Mouse (Mus musculus): ENCODE data around the gene Gm5741. TPM values are rescaled to one million over a fixed set of nuclear protein-coding genes. Genes with fewer than 3 reads are reported as not detected.
"Not testable (repeated sequence)": the region's sequence is repeated elsewhere in the genome, so short reads cannot be mapped to it uniquely, and the experiment has no call there.

Gm5741 gene
- polyA plus RNA-seq, 1 experiment from 2014 or later, result 1.5 TPM

- peaks cover 36% of the 10 kb centered on the region for H3K36me3 ChIP-seq
- H3K4me1 ChIP-seq (replicated peaks), result peaks cover 38% of the 10 kb centered on the region
- 0 out of 2 replicates have a peak overlapping the region, but pooled peaks have one; percentile 5 for H3K4me2 ChIP-seq
- 90% methylated on average over 8 of the region's 8 CpGs for WGBS
- no peaks in the 10 kb centered on the region for H3K27me3 ChIP-seq
- no peaks in the 10 kb centered on the region for H3K9me3 ChIP-seq
- no peak overlapping the region; the same call in 1 of the 2 replicates for H3K9ac ChIP-seq
- no peak for ATAC-seq (ENCODE audit: low read depth)
- H3K4me3 ChIP-seq, result no peak overlapping the region
- H3K27ac ChIP-seq (replicated peaks), result no peak overlapping the region
Measured at GRCm38 (mm10) chr8:85084633-85085032, 16.9 kb upstream of the Gm5741 start.

- H3K9ac ChIP-seq, result peak within 1 kb of the TSS; percentile 83
- peak; percentile 75 for ATAC-seq (ENCODE audit: low read depth)
- peak within 1 kb of the TSS; percentile 63 for H3K4me3 ChIP-seq
- no peaks in the 10 kb centered on the region for H3K27me3 ChIP-seq
- no peaks in the 10 kb centered on the region for H3K9me3 ChIP-seq
- peaks cover 47% of the 10 kb centered on the region for H3K4me1 ChIP-seq (replicated peaks)
- H3K36me3 ChIP-seq, result peaks cover 33% of the 10 kb centered on the region
- H3K27ac ChIP-seq (replicated peaks), result no peak within 1 kb of the TSS
- peak within 1 kb of the TSS; percentile 89 for H3K4me2 ChIP-seq
- under 1% methylated on average over 30 of the region's 30 CpGs for WGBS
Measured at GRCm38 (mm10) chr8:85083108-85083813, 15.5 kb upstream of the Gm5741 start, which contains the start of gene Man2b1. Gene Man2b1 (plus strand): TSS chr8:85083270.

GRCm38 (mm10) chr8:85082169-85082568 is 14.4 kb upstream of the Gm5741 start:
- Histone ChIP-seq H3K36me3 (peaks cover 30% of the 10 kb centered on the region), H3K4me1 (replicated peaks) (peaks cover 47% of the 10 kb centered on the region)
- H3K27ac ChIP-seq (replicated peaks); H3K4me3 ChIP-seq; H3K9ac ChIP-seq; H3K9me3 ChIP-seq; ATAC-seq (ENCODE audit: low read depth); H3K27me3 ChIP-seq; H3K4me2 ChIP-seq: not testable (repeated sequence)
- 92% methylated on average over 4 of the region's 4 CpGs for WGBS

GRCm38 (mm10) chr8:85081216-85081555 is 13.4 kb upstream of the Gm5741 start, which contains the start of gene Wdr83:
Gene Wdr83 (minus strand): TSS chr8:85081306.
- Histone ChIP-seq H3K9ac (peak within 1 kb of the TSS; percentile 93), H3K36me3 (peaks cover 30% of the 10 kb centered on the region), H3K27me3 (no peaks in the 10 kb centered on the region), H3K4me3 (peak within 1 kb of the TSS; percentile 92), H3K4me1 (replicated peaks) (peaks cover 47% of the 10 kb centered on the region), H3K27ac (replicated peaks) (peak within 1 kb of the TSS; percentile 54), H3K9me3 (no peaks in the 10 kb centered on the region), H3K4me2 (peak within 1 kb of the TSS; percentile 94)
- WGBS, result 2% methylated on average over 9 of the region's 9 CpGs
- peak; percentile 24 for ATAC-seq (ENCODE audit: low read depth)

DNA sequence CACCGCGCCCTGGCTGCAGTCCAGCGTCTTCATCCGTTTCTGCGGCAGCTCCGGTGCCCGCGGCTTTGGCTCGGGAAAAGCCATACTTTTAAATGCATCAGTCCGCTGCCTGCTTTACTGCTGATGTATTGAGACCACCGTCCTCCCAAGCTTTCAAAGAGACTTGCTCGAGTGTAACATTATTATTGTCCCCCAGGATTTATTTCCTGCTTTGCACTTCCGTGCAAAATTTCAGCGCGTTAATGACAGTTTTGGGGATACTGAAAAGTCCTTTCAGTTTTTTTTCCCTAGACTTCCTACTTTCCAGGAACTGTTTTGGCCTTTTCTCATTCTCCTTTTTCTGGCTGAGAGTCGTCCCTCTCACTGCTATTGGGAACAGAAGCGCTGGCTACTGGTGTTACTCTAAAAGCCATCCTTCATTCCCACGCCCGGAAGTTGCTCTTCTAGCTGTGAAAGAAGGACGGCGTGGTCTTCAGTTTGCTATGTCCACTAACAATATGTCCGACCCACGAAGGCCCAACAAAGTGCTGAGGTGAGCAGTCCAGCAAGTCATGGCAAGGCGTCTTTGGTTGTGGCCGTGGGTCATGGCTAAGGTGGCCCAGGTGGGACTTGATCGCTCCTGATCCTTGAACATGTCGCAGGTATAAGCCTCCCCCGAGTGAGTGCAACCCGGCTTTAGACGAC is 12.9 kb upstream of the Gm5741 start, which contains the start of gene Wdr83os:
Gene Wdr83os, plus strand, starts transcription at position 209 of the 684 bp plus-strand sequence.
- Histone ChIP-seq H3K4me1 (replicated peaks) (peaks cover 47% of the 10 kb centered on the region), H3K27me3 (no peaks in the 10 kb centered on the region), H3K9me3 (no peaks in the 10 kb centered on the region), H3K4me3 (peak within 1 kb of the TSS; percentile 92), H3K9ac (peak within 1 kb of the TSS; percentile 93), H3K27ac (replicated peaks) (peak within 1 kb of the TSS; percentile 54), H3K36me3 (peaks cover 35% of the 10 kb centered on the region), H3K4me2 (peak within 1 kb of the TSS; percentile 94)
- under 1% methylated on average over 30 of the region's 30 CpGs for WGBS
- peak; percentile 25; the same call in 1 of the 2 replicates for ATAC-seq (ENCODE audit: low read depth)

- no peak for ATAC-seq (ENCODE audit: low read depth)
- Histone ChIP-seq H3K4me1 (replicated peaks) (peaks cover 47% of the 10 kb centered on the region), H3K27ac (replicated peaks) (peak overlapping the region; percentile 54), H3K36me3 (peaks cover 35% of the 10 kb centered on the region), H3K4me3 (peak overlapping the region; percentile 92), H3K4me2 (peak overlapping the region; percentile 94), H3K9me3 (no peaks in the 10 kb centered on the region), H3K9ac (peak overlapping the region; percentile 93), H3K27me3 (no peaks in the 10 kb centered on the region)
- 1% methylated on average over 25 of the region's 25 CpGs for WGBS
Measured at GRCm38 (mm10) chr8:85080214-85080531, 12.4 kb upstream of the Gm5741 start.

- WGBS, result 0% methylated on average over 2 of the region's 2 CpGs
- H3K27ac ChIP-seq (replicated peaks), result no peak overlapping the region
- peak overlapping the region; percentile 17; the same call in 1 of the 2 replicates for H3K9ac ChIP-seq
- H3K27me3 ChIP-seq, result no peaks in the 10 kb centered on the region
- H3K36me3 ChIP-seq, result peaks cover 51% of the 10 kb centered on the region
- peaks cover 41% of the 10 kb centered on the region for H3K4me1 ChIP-seq (replicated peaks)
- H3K4me2 ChIP-seq, result no peak overlapping the region
- H3K9me3 ChIP-seq, result no peaks in the 10 kb centered on the region
- ATAC-seq (ENCODE audit: low read depth), result no peak
- no peak overlapping the region for H3K4me3 ChIP-seq
Measured at GRCm38 (mm10) chr8:85076993-85077392, 9.2 kb upstream of the Gm5741 start.

DNA sequence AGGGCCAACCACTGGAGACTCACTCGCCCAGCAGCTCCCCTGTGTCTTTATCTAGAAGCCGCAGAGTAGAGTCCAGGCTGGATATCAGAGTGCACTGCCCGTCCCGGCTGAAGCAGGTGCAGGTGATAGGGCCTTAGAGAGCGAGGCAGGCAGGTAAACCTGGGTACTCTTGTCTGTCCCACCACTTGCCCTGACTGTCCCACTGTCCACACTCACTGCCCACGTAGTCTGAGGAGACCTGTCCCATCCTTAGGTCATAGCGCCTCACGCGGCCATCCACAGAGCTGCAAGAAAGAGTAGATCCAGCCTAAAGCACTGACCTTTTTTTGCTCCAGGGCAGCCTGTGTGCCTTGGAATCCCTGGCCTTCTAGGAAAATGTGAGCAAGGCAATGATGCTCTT is 8.2 kb upstream of the Gm5741 start:
- Histone ChIP-seq H3K27me3 (no peaks in the 10 kb centered on the region), H3K36me3 (peaks cover 51% of the 10 kb centered on the region), H3K4me3 (no peak overlapping the region), H3K9me3 (no peaks in the 10 kb centered on the region), H3K4me1 (replicated peaks) (peaks cover 35% of the 10 kb centered on the region), H3K9ac (no peak overlapping the region), H3K4me2 (no peak overlapping the region), H3K27ac (replicated peaks) (no peak overlapping the region)
- ATAC-seq (ENCODE audit: low read depth), result no peak
- 81% methylated on average over 9 of the region's 9 CpGs for WGBS

GRCm38 (mm10) chr8:85074617-85075016 is 6.8 kb upstream of the Gm5741 start:
- no peak for ATAC-seq (ENCODE audit: low read depth)
- peaks cover 51% of the 10 kb centered on the region for H3K36me3 ChIP-seq
- 94% methylated on average over 10 of the region's 10 CpGs for WGBS

GRCm38 (mm10) chr8:85074167-85074566 is 6.4 kb upstream of the Gm5741 start:
- no peak for ATAC-seq (ENCODE audit: low read depth)
- no peaks in the 10 kb centered on the region for H3K27me3 ChIP-seq
- WGBS, result 84% methylated on average over 10 of the region's 10 CpGs
- no peaks in the 10 kb centered on the region for H3K9me3 ChIP-seq
- no peak overlapping the region for H3K4me2 ChIP-seq
- H3K4me3 ChIP-seq, result no peak overlapping the region
- peaks cover 51% of the 10 kb centered on the region for H3K36me3 ChIP-seq
- no peak overlapping the region for H3K27ac ChIP-seq (replicated peaks)
- peaks cover 30% of the 10 kb centered on the region for H3K4me1 ChIP-seq (replicated peaks)
- no peak overlapping the region for H3K9ac ChIP-seq

More at GRCm38 (mm10) chr8:85074617-85075016, 6.8 kb upstream of the Gm5741 start:
- no peak overlapping the region for H3K4me3 ChIP-seq
- H3K9ac ChIP-seq, result no peak overlapping the region
- peaks cover 33% of the 10 kb centered on the region for H3K4me1 ChIP-seq (replicated peaks)
- no peaks in the 10 kb centered on the region for H3K9me3 ChIP-seq
- H3K27me3 ChIP-seq, result no peaks in the 10 kb centered on the region
- no peak overlapping the region for H3K4me2 ChIP-seq
- no peak overlapping the region for H3K27ac ChIP-seq (replicated peaks)

GRCm38 (mm10) chr8:85073041-85073612 is 5.3 kb upstream of the Gm5741 start:
- peaks cover 52% of the 10 kb centered on the region for H3K36me3 ChIP-seq
- no peak overlapping the region for H3K27ac ChIP-seq (replicated peaks)
- H3K4me1 ChIP-seq (replicated peaks), result peaks cover 24% of the 10 kb centered on the region
- WGBS, result 92% methylated on average over 15 of the region's 15 CpGs
- no peaks in the 10 kb centered on the region for H3K27me3 ChIP-seq
- peak overlapping the region; percentile 59; the same call in 1 of the 2 replicates for H3K4me2 ChIP-seq
- H3K9me3 ChIP-seq, result no peaks in the 10 kb centered on the region
- no peak overlapping the region for H3K4me3 ChIP-seq
- 0 out of 2 replicates have a peak overlapping the region, but pooled peaks have one; percentile 3 for H3K9ac ChIP-seq
- ATAC-seq (ENCODE audit: low read depth), result no peak

- Histone ChIP-seq H3K4me2 (peak overlapping the region; percentile 59), H3K27ac (replicated peaks) (peak overlapping the region; percentile 93), H3K27me3 (no peaks in the 10 kb centered on the region), H3K36me3 (peaks cover 51% of the 10 kb centered on the region), H3K9ac (peak overlapping the region; percentile 83), H3K4me3 (peak overlapping the region; percentile 82), H3K9me3 (no peaks in the 10 kb centered on the region), H3K4me1 (replicated peaks) (peaks cover 24% of the 10 kb centered on the region)
- 45% methylated on average over 9 of the region's 9 CpGs for WGBS
- no peak for ATAC-seq (ENCODE audit: low read depth)
Measured at GRCm38 (mm10) chr8:85072364-85072929, 4.7 kb upstream of the Gm5741 start.

Data from neural tube, embryonic 13.5 days (tissue).